Mouse (Mus musculus) brain, adult 2 months (tissue): ENCODE data around the gene Dchs1.
"Not testable (repeated sequence)": the region's sequence is repeated elsewhere in the genome, so short reads cannot be mapped to it uniquely, and the experiment has no call there.

Experiments
- DNase-seq: peaks from one replicate; pipeline ENCODE4 v3.0.0; 2011; ENCODE audit warnings: low read depth, low spot score

The Dchs1 gene

GRCm38 (mm10) chr7:105743246-105743925, 44.1 kb downstream of the Dchs1 start:
- not testable (repeated sequence) for DNase-seq

GRCm38 (mm10) chr7:105742539-105743215, 44.8 kb downstream of the Dchs1 start:
- not testable (repeated sequence) for DNase-seq

- DNase-seq = no peak
Observed at GRCm38 (mm10) chr7:105741978-105742377, 45.5 kb downstream of the Dchs1 start.

- no peak for DNase-seq
Observed at GRCm38 (mm10) chr7:105740851-105741250, 46.6 kb downstream of the Dchs1 start.

GRCm38 (mm10) chr7:105740089-105740795, 47.2 kb downstream of the Dchs1 start:
- no peak for DNase-seq

- no peak for DNase-seq
Observed at GRCm38 (mm10) chr7:105738948-105739347, 48.5 kb downstream of the Dchs1 start.

- no peak for DNase-seq
Observed at GRCm38 (mm10) chr7:105738286-105738685, 49.2 kb downstream of the Dchs1 start.

GRCm38 (mm10) chr7:105737648-105738047, 49.8 kb downstream of the Dchs1 start:
- no peak for DNase-seq

- DNase-seq = peak; percentile 43
Observed at GRCm38 (mm10) chr7:105736911-105737521, 50.4 kb downstream of the Dchs1 start, which contains the start of gene Rrp8. TSS of gene Rrp8 (minus strand) at chr7:105737385.

- DNase-seq = peak; percentile 98
Observed at GRCm38 (mm10) chr7:105736264-105736901, 51.1 kb downstream of the Dchs1 start, which contains the start of gene Ilk. TSS of gene Ilk (plus strand) at chr7:105736592.

- not testable (repeated sequence) for DNase-seq
Observed at GRCm38 (mm10) chr7:105735464-105735863, 52.0 kb downstream of the Dchs1 start.

GRCm38 (mm10) chr7:105734826-105735225, 52.6 kb downstream of the Dchs1 start:
- no peak for DNase-seq

- DNase-seq = no peak
Observed at GRCm38 (mm10) chr7:105733836-105734235, 53.6 kb downstream of the Dchs1 start.

GRCm38 (mm10) chr7:105728701-105729428, 58.6 kb downstream of the Dchs1 start:
- peak; percentile 80 for DNase-seq

GRCm38 (mm10) chr7:105726980-105727325, 60.5 kb downstream of the Dchs1 start:
- DNase-seq = no peak

GRCm38 (mm10) chr7:105726144-105726979, 61.1 kb downstream of the Dchs1 start:
- peak; percentile 89 for DNase-seq

- peak; percentile 31 for DNase-seq
Observed at GRCm38 (mm10) chr7:105721916-105722315, 65.5 kb downstream of the Dchs1 start.

- no peak for DNase-seq
Observed at GRCm38 (mm10) chr7:105715366-105715765, 72.1 kb downstream of the Dchs1 start.

GRCm38 (mm10) chr7:105708733-105709132, 78.7 kb downstream of the Dchs1 start:
- no peak for DNase-seq

- peak; percentile 59 for DNase-seq
Observed at GRCm38 (mm10) chr7:105703816-105704215, 83.6 kb downstream of the Dchs1 start.
